Mouse (Mus musculus) ES-E14 (cell line): ENCODE data around the gene Rps29. TPM values are rescaled to one million over a fixed set of nuclear protein-coding genes. Genes with fewer than 3 reads are reported as not detected.
A peak's percentile ranks its signal among the peaks of the same experiment; 100 is the strongest.

ENCODE experiments used
- DNase-seq: peaks from one replicate; pipeline ENCODE4 v3.0.0-alpha.2; 2013; ENCODE audit warnings: low read depth, low spot score
- H3K27ac ChIP-seq: 2 replicates; pipeline ENCODE4 v1.5.1; 2012; ENCODE audit warnings: low read depth, mild to moderate bottlenecking, low read length, moderate library complexity, mixed read lengths; ENCODE audit not compliant: poor library complexity, insufficient read depth, severe bottlenecking
- H3K36me3 ChIP-seq: 2 replicates; pipeline ENCODE4 v1.6.1; 2012; ENCODE audit warnings: mild to moderate bottlenecking, low read length, moderate library complexity, mixed read lengths; ENCODE audit not compliant: control insufficient read depth, poor library complexity, insufficient read depth, severe bottlenecking
- H3K4me1 ChIP-seq, 2 experiments: fragments of 150-350 bp in 1 of 2; sonication (generic) in 1 of 2; 2 replicates each; pipeline ENCODE4 v1.6.1; 2012; ENCODE audit warnings: low read length in 2 of 2, mild to moderate bottlenecking in 1 of 2, mixed read lengths in 1 of 2; ENCODE audit not compliant: control insufficient read depth in 2 of 2, insufficient read depth in 2 of 2, poor library complexity in 1 of 2
- H3K4me3 ChIP-seq, 2 experiments: fragments of 150-350 bp in 1 of 2; sonication (generic) in 1 of 2; 2 replicates each; pipeline ENCODE4 v1.5.1; 2012; ENCODE audit warnings: low read length in 2 of 2, low read depth in 1 of 2, mild to moderate bottlenecking in 1 of 2, mixed read lengths in 1 of 2; ENCODE audit not compliant: insufficient read depth in 1 of 2, poor library complexity in 1 of 2, severe bottlenecking in 1 of 2
- H3K9ac ChIP-seq: 2 replicates; pipeline ENCODE4 v1.6.1; 2012; ENCODE audit warnings: low read depth, mild to moderate bottlenecking, low read length, mixed read lengths; ENCODE audit not compliant: poor library complexity, insufficient read depth, severe bottlenecking
- H3K9me3 ChIP-seq: fragments of 150-350 bp; sonication (generic); 2 replicates; pipeline ENCODE4 v1.6.1; 2012; ENCODE audit warnings: low read depth, mild to moderate bottlenecking, low read length; ENCODE audit not compliant: control insufficient read depth, insufficient read depth
- CHD2 ChIP-seq: IDR thresholded peaks from 2 replicates; pipeline ENCODE4 v1.6.1; 2014; ENCODE audit warnings: mild to moderate bottlenecking, low read depth, low read length, inconsistent platforms
- HCFC1 ChIP-seq: IDR thresholded peaks from 2 replicates; pipeline ENCODE4 v1.6.1; 2012; ENCODE audit warnings: low read length, inconsistent platforms, borderline replicate concordance; ENCODE audit not compliant: insufficient read depth
- MAFK ChIP-seq: IDR thresholded peaks from 2 replicates; pipeline ENCODE4 v1.6.1; 2014; ENCODE audit warnings: mild to moderate bottlenecking, low read depth, low read length, inconsistent platforms; ENCODE audit not compliant: insufficient read depth
- ZC3H11A ChIP-seq: IDR thresholded peaks from 2 replicates; pipeline ENCODE4 v1.6.1; 2012; ENCODE audit warnings: low read depth, mild to moderate bottlenecking, inconsistent platforms, low read length, borderline replicate concordance
- ZNF384 ChIP-seq: IDR thresholded peaks from 2 replicates; pipeline ENCODE4 v1.6.1; 2012; ENCODE audit warnings: low read depth, low read length, inconsistent platforms
- in situ Hi-C, 2 experiments: fragments of 600-800 bp; cut with MboI; formaldehyde crosslinking; loops; one replicate each; pipeline ENCODE4 v1.15.1; 2025; ENCODE audit warnings: low sequenced_read_pairs in 2 of 2, inconsistent platforms in 1 of 2; ENCODE audit not compliant: unreplicated experiment in 2 of 2
- total RNA-seq: library from RNA; depleted of rRNA; stranded (reverse); fragments of 300-350 nt; gene quantifications from 2 replicates; pipeline ENCODE4 v1.2.3, GENCODE M21; 2012

Rps29 gene
- total RNA-seq, 1 experiment = 5,422 TPM

- no peaks in the 10 kb centered on the region for H3K36me3 ChIP-seq
- no peak overlapping the region for H3K4me3 ChIP-seq
- H3K4me1 ChIP-seq = peaks cover 6 to 9% of the 10 kb centered on the region in 2 experiments
- DNase-seq = no peak
- TF ChIP-seq ZNF384 = no peak
- TF ChIP-seq MAFK = no peak
- TF ChIP-seq HCFC1 = no peak
- TF ChIP-seq ZC3H11A = no peak
- no peak for TF ChIP-seq CHD2
- no peak overlapping the region for H3K9ac ChIP-seq
- H3K9me3 ChIP-seq = no peaks in the 10 kb centered on the region
- H3K27ac ChIP-seq = no peak overlapping the region
- in situ Hi-C loops = no loop called here
Measured at GRCm38 (mm10) chr12:69131267-69131666, 27.7 kb downstream of the Rps29 start.

DNA sequence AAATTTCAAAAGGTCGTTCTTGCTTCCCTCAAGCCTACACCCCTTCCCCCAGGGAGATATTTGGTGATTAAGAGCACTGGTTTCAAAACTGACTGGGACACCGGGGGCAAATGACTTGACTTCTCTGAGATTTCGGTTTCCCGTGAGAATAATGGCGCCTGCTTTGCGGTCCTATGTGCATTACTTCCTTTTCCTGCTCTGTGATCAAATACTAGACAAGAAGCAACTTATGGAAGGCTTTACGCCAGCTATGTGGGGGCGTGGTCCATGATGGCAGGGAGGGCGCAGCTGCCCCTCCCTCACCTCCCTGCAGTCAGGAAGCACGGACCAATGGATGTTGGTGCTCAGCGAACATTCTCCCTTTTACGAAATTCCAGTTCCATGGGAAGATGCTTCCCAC, 28.5 kb downstream of the Rps29 start:
- TF ChIP-seq ZC3H11A (no peak), CHD2 (no peak), MAFK (no peak), ZNF384 (no peak), HCFC1 (no peak)
- Histone ChIP-seq H3K4me1 (peaks cover 6 to 9% of the 10 kb centered on the region in 2 experiments), H3K27ac (no peak overlapping the region), H3K9me3 (no peaks in the 10 kb centered on the region), H3K9ac (no peak overlapping the region), H3K4me3 (0 out of 4 replicates have a peak overlapping the region, but pooled peaks of 1 of the 2 experiments have one; percentile 31), H3K36me3 (no peaks in the 10 kb centered on the region)
- in situ Hi-C loops = no loop called here
- no peak for DNase-seq

GRCm38 (mm10) chr12:69129634-69130310, 29.2 kb downstream of the Rps29 start:
- Histone ChIP-seq H3K27ac (no peak overlapping the region; the same call in 1 of the 2 replicates), H3K9me3 (no peaks in the 10 kb centered on the region), H3K9ac (no peak overlapping the region), H3K4me1 (peaks cover 6 to 9% of the 10 kb centered on the region in 2 experiments), H3K36me3 (no peaks in the 10 kb centered on the region), H3K4me3 (peak overlapping the region; percentile 15 to 31; a peak in 3 of 4 replicates)
- no peak for TF ChIP-seq ZNF384
- TF ChIP-seq HCFC1 = no peak
- no peak for TF ChIP-seq MAFK
- TF ChIP-seq CHD2 = no peak
- no peak for TF ChIP-seq ZC3H11A
- in situ Hi-C loops = no loop called here
- peak; percentile 40 for DNase-seq

DNA sequence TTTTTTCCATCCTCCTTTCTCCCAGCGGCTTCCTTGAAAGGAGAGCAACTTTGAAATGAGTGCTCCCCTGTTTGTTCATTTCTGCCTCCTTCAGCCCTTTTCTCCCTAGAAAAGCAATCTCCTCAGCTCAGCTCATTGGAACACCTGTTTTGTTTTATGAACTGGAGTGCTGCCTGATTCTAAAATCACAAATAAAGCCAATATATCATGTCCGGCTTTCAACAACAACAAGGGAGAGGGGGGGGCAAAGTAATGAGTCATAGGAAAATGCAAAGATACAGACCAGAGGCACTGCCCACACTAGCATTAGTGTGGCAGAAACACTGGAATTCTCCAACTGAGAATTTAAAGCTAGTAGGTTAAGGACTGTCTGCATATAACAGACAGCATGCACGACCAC, 31.4 kb downstream of the Rps29 start:
- no peak for TF ChIP-seq MAFK
- TF ChIP-seq ZNF384 = no peak
- no peak for TF ChIP-seq CHD2
- in situ Hi-C loops = no loop called here
- no peaks in the 10 kb centered on the region for H3K9me3 ChIP-seq
- H3K9ac ChIP-seq = no peak overlapping the region
- no peak overlapping the region for H3K27ac ChIP-seq
- no peak overlapping the region for H3K4me3 ChIP-seq
- H3K36me3 ChIP-seq = no peaks in the 10 kb centered on the region
- DNase-seq = no peak
- peaks cover 6 to 9% of the 10 kb centered on the region in 2 experiments for H3K4me1 ChIP-seq

- no peak overlapping the region for H3K27ac ChIP-seq
- DNase-seq = peak; percentile 63
- in situ Hi-C loops = no loop called here
Measured at GRCm38 (mm10) chr12:69127170-69127569, 31.8 kb downstream of the Rps29 start.

More at GRCm38 (mm10) chr12:69127170-69127569, 31.8 kb downstream of the Rps29 start:
- H3K4me3 ChIP-seq = no peak overlapping the region
- H3K9me3 ChIP-seq = no peaks in the 10 kb centered on the region
- H3K9ac ChIP-seq = no peak overlapping the region
- TF ChIP-seq CHD2 (no peak), HCFC1 (no peak), ZNF384 (no peak), ZC3H11A (no peak), MAFK (no peak)
- H3K4me1 ChIP-seq = peaks cover 6 to 9% of the 10 kb centered on the region in 2 experiments
- no peaks in the 10 kb centered on the region for H3K36me3 ChIP-seq
